Mouse (Mus musculus): ENCODE results near the gene Hmg20a. TPM values are rescaled to one million over a fixed set of nuclear protein-coding genes. Genes with fewer than 3 reads are reported as not detected.

Hmg20a gene
- polyA plus RNA-seq (2016; fragmentation: Nextera tagmentation; extraction: Ambion mirVana), result 61.3 and 61.7 TPM in 2 replicates

DNA sequence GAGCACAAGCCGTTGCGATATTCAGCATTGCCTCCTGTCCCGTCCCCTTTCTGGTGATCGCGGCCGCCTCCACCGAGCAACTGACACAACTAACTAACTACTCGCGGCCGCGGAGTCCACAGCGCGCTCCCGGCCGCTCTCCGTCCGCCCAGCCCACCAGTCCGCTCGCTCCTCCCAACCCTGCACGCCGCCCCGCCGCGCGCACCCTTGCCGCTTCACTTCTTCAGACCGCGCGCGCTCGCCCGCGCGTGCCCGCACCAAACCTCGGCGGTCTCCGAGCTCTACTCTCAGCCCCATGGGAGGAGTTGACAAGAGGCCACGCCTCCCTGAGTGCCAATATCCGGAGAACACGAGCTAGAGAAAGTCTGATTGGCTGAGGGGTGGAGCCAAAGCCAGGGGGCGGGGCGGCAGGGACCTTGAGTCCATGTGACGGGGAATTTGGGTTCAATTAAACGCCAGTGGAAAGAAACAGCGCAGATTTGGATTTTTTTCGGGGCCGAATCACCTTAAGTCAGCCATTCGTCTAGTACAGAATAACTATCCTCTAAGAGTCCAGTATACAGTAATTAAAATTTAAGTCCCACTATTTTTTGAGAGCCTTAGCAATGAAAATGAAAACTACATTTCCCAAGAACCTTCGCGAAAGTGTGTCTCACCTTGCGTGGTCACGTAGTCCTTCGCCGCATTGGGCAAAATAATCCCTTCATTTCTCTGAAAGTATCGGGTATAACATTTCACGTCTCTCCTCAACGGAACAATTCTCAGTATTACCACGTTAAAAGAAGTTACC is at the start of gene Hmg20a, which contains the start of gene Peak1:
Gene Hmg20a (plus strand): TSS at position 662 of the 790 bp plus-strand sequence.
Gene Peak1 (minus strand): TSS at position 120 of the 790 bp plus-strand sequence.
- H3K4me1 ChIP-seq, result peaks cover 38% of the 10 kb centered on the region
- peak within 1 kb of the TSS; percentile 94 for H3K27ac ChIP-seq (replicated peaks)
- no peaks in the 10 kb centered on the region for H3K36me3 ChIP-seq (replicated peaks)
- peak; percentile 100 for DNase-seq (ENCODE audit: low spot score)
- H3K27me3 ChIP-seq (replicated peaks; ENCODE audit: low read depth, poor library complexity, severe bottlenecking), result no peaks in the 10 kb centered on the region
- H3K4me3 ChIP-seq, result peak within 1 kb of the TSS; percentile 80
- no peaks in the 10 kb centered on the region for H3K9me3 ChIP-seq
- under 1% methylated on average over 59 of the region's 59 CpGs for WGBS

DNA sequence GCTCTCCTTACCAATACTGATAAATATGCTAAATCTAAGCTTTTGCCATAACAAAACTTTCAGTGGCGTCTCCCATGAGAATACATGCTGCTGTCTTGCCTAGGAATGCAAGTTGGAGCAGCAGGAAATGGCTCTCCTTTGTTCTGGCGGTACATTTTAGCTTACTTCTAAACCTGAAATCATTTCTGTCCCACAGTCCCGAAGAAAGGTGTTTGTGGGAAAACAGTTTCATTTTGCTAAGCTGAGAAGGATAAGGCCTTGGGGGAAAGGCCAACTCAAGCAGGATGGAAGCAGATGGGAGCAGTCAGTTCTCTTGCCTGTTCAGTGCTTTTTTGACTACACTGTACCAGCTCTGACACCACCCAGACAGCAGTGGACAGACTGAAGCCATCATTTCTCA is 49.6 kb upstream of the Hmg20a start:
- Histone ChIP-seq H3K36me3 (replicated peaks) (no peaks in the 10 kb centered on the region), H3K4me1 (peaks cover 6% of the 10 kb centered on the region; the same call in 1 of the 2 replicates), H3K27me3 (replicated peaks; ENCODE audit: low read depth, poor library complexity, severe bottlenecking) (no peaks in the 10 kb centered on the region), H3K9me3 (no peaks in the 10 kb centered on the region), H3K27ac (replicated peaks) (no peak overlapping the region), H3K4me3 (no peak overlapping the region)
- 56% methylated on average over 3 of the region's 3 CpGs for WGBS
- no peak for DNase-seq (ENCODE audit: low spot score)

DNA sequence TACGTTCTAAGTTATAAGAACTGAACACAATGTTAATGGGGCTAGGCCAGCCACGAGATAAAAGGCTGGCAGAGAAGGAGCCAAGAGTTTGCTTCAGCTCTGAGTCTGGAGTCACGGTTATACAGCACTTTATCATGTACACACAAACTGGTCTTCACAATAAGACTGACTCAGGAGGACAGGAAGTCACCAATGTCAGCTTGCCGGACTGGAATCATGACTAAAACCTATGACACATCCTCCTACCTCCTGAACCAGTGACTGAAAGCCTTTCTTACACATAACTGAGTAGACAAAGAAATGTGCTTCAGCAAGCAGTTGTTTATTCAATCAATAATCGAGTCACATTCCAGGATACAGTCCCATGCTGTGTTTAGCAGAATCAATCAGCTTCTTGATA is 47.7 kb upstream of the Hmg20a start:
- Histone ChIP-seq H3K36me3 (replicated peaks) (no peaks in the 10 kb centered on the region), H3K4me3 (no peak overlapping the region), H3K4me1 (peaks cover 6% of the 10 kb centered on the region; the same call in 1 of the 2 replicates), H3K27ac (replicated peaks) (no peak overlapping the region), H3K27me3 (replicated peaks; ENCODE audit: low read depth, poor library complexity, severe bottlenecking) (no peaks in the 10 kb centered on the region), H3K9me3 (0 out of 2 replicates have a peak, but pooled peaks cover 2% of the 10 kb centered on the region)
- 76% methylated on average over 5 of the region's 5 CpGs for WGBS
- DNase-seq (ENCODE audit: low spot score), result no peak

DNA sequence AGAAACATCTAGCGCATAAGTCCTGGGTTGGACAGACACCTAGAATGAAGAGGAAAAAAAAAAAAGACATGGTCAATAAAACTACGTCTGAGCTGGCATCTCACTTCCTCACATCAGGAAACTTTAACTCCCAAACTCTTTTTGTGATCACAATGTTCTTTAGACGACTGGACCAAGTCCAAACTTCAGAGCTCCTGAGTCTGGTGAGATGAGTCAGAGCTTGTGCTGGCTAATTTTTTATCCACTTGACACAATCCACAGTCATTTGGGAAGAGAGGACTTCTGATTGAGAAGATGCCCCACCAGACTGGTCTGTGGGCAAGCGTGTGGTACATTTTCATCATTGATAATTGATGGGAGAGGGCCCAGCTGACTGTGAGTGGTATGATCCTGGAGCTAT is 44.0 kb upstream of the Hmg20a start:
- 83% methylated on average over 4 of the region's 4 CpGs for WGBS
- no peak overlapping the region for H3K4me3 ChIP-seq

DNA sequence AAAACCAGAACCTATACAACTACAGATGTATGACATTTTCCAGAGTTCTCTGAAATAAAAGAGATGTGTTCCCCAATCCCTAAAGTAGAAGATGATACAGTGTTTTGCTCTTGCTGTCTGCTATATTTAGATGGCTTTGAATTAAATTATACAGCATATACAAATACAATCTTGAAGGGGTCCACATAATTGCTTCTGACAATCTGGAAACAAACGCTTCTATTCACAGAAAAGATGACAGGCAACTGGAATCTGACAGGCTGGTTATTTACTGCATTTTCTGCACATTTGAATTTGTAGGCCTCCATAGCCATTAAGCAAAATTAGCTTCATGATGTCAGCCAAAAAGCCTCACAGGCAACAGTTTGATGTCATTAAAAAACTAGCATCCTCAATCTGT is 35.6 kb upstream of the Hmg20a start:
- no peak for DNase-seq (ENCODE audit: low spot score)
- Histone ChIP-seq H3K36me3 (replicated peaks) (no peaks in the 10 kb centered on the region), H3K4me1 (no peaks in the 10 kb centered on the region), H3K9me3 (no peaks in the 10 kb centered on the region), H3K27me3 (replicated peaks; ENCODE audit: low read depth, poor library complexity, severe bottlenecking) (no peaks in the 10 kb centered on the region), H3K27ac (replicated peaks) (no peak overlapping the region), H3K4me3 (no peak overlapping the region)
- WGBS, result 90% methylated on average over 1 of the region's 1 CpGs

More for the DNA sequence above, 44.0 kb upstream of the Hmg20a start:
- Histone ChIP-seq H3K4me1 (no peaks in the 10 kb centered on the region), H3K9me3 (0 out of 2 replicates have a peak, but pooled peaks cover 2% of the 10 kb centered on the region), H3K36me3 (replicated peaks) (no peaks in the 10 kb centered on the region), H3K27me3 (replicated peaks; ENCODE audit: low read depth, poor library complexity, severe bottlenecking) (no peaks in the 10 kb centered on the region), H3K27ac (replicated peaks) (no peak overlapping the region)
- no peak for DNase-seq (ENCODE audit: low spot score)

DNA sequence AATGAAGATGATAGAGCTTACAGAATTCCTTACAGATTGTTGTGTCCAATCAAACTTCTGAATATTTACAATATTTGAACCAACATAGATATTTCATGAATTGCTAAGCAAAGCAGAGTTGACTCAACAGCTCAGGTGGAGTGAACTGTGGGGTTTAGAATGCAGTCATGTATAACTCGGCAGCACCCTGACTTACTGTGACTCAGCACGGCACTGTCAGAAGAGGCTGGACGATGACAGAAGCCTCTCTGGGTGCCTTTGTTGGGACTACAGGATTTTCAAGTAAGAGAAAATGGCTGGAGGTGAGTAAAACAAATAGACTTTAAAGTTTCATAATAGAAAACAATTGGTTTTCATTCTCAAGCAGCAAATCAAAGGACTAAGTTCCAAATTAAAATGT is 25.6 kb upstream of the Hmg20a start:
- no peaks in the 10 kb centered on the region for H3K9me3 ChIP-seq
- 82% methylated on average over 3 of the region's 3 CpGs for WGBS

DNA sequence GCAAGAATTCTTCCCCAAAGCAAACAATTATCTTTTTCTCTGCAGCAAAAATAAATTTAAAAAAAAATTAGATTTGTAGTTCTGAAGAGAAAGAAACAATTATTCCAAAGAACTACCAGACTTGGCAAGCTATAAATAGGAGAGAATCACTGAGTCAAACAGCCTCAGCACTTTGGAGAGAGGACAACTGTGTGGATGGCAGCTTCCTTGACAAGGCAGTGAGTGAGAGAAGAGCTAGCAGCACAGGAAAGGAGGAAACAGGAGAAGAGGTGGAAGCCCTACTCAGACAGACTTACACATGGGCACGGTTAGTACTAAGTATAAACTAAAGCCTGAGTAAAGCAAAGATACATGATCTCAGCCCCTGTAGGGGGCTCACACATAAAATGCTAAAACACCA is 22.1 kb upstream of the Hmg20a start:
- 49% methylated on average over 1 of the region's 1 CpGs for WGBS
- H3K36me3 ChIP-seq (replicated peaks), result no peaks in the 10 kb centered on the region
- no peak overlapping the region for H3K27ac ChIP-seq (replicated peaks)
- H3K27me3 ChIP-seq (replicated peaks; ENCODE audit: low read depth, poor library complexity, severe bottlenecking), result no peaks in the 10 kb centered on the region
- H3K4me3 ChIP-seq, result no peak overlapping the region
- DNase-seq (ENCODE audit: low spot score), result no peak
- H3K9me3 ChIP-seq, result no peaks in the 10 kb centered on the region
- 0 out of 2 replicates have a peak, but pooled peaks cover 3% of the 10 kb centered on the region for H3K4me1 ChIP-seq

More for the DNA sequence above, 25.6 kb upstream of the Hmg20a start:
- H3K27ac ChIP-seq (replicated peaks), result no peak overlapping the region
- H3K36me3 ChIP-seq (replicated peaks), result no peaks in the 10 kb centered on the region
- DNase-seq (ENCODE audit: low spot score), result no peak
- no peaks in the 10 kb centered on the region for H3K27me3 ChIP-seq (replicated peaks; ENCODE audit: low read depth, poor library complexity, severe bottlenecking)
- no peak overlapping the region for H3K4me3 ChIP-seq
- H3K4me1 ChIP-seq, result 0 out of 2 replicates have a peak, but pooled peaks cover 3% of the 10 kb centered on the region

DNA sequence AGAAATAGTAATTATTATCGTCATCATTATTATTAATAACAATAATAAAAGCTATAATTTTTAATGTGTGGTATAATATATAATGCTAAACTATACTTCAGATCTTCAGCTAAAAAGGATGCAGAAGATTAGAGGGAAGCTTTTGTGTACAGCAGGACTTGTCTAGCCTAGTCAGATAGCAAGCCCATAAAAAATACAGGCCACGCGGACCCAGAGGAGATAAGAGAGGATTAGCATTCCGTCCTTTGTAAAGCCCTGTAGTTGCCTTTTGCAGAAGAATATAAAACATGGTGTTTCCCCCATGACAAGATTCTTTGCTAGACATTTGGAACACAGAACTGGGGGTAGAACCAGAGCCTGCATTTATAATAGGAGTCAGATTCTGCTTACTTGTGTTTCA is 13.8 kb upstream of the Hmg20a start:
- Histone ChIP-seq H3K27ac (replicated peaks) (no peak overlapping the region), H3K27me3 (replicated peaks; ENCODE audit: low read depth, poor library complexity, severe bottlenecking) (no peaks in the 10 kb centered on the region), H3K4me3 (no peak overlapping the region), H3K9me3 (no peaks in the 10 kb centered on the region), H3K4me1 (no peaks in the 10 kb centered on the region), H3K36me3 (replicated peaks) (no peaks in the 10 kb centered on the region)
- DNase-seq (ENCODE audit: low spot score), result no peak
- WGBS, result 82% methylated on average over 4 of the region's 4 CpGs

DNA sequence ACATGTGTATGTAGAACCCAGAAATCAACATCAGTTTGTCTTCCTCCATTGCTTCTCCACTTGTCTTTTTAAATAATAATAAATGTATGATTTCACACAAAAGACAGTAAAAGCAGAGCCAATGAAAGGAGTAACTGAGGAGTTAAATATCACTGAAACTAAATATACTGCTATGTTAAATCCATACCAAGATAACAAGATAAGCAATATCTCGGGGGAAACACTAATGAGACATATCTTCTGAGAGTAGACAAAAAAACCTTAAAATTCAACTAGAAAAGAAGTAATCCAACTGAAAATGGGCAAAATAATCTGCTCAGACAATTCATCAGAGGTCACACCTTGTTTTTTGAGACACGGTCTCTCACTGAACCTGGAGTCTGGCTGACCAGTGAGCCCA is 8.5 kb upstream of the Hmg20a start:
- DNase-seq (ENCODE audit: low spot score), result no peak
- no peak overlapping the region for H3K4me3 ChIP-seq
- no peak overlapping the region for H3K27ac ChIP-seq (replicated peaks)
- no peaks in the 10 kb centered on the region for H3K4me1 ChIP-seq
- H3K36me3 ChIP-seq (replicated peaks), result no peaks in the 10 kb centered on the region
- no peaks in the 10 kb centered on the region for H3K27me3 ChIP-seq (replicated peaks; ENCODE audit: low read depth, poor library complexity, severe bottlenecking)
- whole genome bisulfite sequencing, result 94% methylated on average over 2 of the region's 2 CpGs
- no peaks in the 10 kb centered on the region for H3K9me3 ChIP-seq

DNA sequence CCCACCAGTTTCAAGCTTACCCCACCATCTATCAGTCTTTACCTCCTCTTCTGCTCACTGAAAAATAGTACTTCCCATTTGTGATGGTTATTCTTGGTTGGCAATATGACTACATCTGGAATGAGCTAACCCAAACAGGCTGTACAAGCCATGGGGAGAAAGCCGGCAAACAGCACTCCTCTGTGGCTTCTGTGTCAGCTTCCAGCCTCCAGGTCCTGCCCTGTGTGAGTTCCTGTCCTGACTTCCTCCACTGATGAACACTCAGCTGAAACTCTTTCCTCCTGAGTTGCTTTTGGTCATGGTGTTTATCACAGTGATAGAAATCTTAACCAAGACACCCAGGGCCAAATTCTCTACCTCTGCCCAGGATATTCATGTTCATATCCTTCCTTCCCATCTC is 5.7 kb upstream of the Hmg20a start:
- Histone ChIP-seq H3K27me3 (replicated peaks; ENCODE audit: low read depth, poor library complexity, severe bottlenecking) (no peaks in the 10 kb centered on the region), H3K9me3 (no peaks in the 10 kb centered on the region), H3K4me1 (peaks cover 18% of the 10 kb centered on the region), H3K27ac (replicated peaks) (no peak overlapping the region), H3K36me3 (replicated peaks) (no peaks in the 10 kb centered on the region), H3K4me3 (no peak overlapping the region)
- 78% methylated on average over 1 of the region's 1 CpGs for WGBS
- DNase-seq (ENCODE audit: low spot score), result no peak

DNA sequence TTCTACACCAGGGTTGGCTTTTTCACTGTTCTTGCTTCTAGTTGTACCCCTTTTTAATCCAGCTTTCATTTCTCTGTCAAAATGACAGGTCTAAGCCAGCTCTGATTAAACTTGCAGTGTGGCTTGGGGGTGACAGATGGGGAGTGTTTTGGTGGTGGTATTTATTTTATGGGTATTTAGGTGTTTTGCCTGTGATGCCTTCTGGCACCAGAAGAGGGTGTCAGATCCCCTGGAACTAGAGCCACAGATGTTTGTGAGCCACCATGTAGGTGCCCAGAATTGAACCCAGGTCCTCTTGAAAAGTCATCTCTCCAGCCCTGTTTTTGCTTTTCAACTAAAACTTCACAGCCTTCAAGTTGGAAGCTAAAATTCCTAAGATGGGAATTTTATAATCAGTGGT is 4.1 kb upstream of the Hmg20a start:
- H3K4me1 ChIP-seq, result peaks cover 20% of the 10 kb centered on the region
- no peak for DNase-seq (ENCODE audit: low spot score)
- no peak overlapping the region for H3K4me3 ChIP-seq
- H3K27me3 ChIP-seq (replicated peaks; ENCODE audit: low read depth, poor library complexity, severe bottlenecking), result no peaks in the 10 kb centered on the region
- H3K9me3 ChIP-seq, result no peaks in the 10 kb centered on the region
- H3K36me3 ChIP-seq (replicated peaks), result no peaks in the 10 kb centered on the region
- H3K27ac ChIP-seq (replicated peaks), result no peak overlapping the region

DNA sequence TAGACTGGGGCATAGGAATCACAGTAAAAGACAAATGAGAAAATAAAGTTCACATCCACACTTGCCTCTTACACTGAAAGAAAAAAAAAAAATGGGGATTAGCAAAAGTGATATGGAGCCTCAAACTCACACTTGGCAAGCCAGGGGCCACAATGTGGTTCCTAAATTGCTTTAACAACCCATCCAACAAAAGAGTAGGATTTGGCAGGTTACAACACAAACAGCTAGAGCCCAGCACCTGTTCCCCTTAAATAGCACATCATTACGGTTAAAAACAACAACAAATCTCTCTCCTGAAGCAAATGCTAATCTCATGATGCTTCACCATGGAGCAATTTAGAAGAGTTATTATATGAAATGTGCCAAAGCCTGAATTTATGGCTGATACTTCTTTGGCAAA is 3.0 kb upstream of the Hmg20a start:
- Histone ChIP-seq H3K9me3 (no peaks in the 10 kb centered on the region), H3K4me3 (no peak overlapping the region), H3K27ac (replicated peaks) (no peak overlapping the region), H3K27me3 (replicated peaks; ENCODE audit: low read depth, poor library complexity, severe bottlenecking) (no peaks in the 10 kb centered on the region), H3K4me1 (peaks cover 31% of the 10 kb centered on the region), H3K36me3 (replicated peaks) (no peaks in the 10 kb centered on the region)
- WGBS, result 87% methylated on average over 1 of the region's 1 CpGs
- no peak for DNase-seq (ENCODE audit: low spot score)

DNA sequence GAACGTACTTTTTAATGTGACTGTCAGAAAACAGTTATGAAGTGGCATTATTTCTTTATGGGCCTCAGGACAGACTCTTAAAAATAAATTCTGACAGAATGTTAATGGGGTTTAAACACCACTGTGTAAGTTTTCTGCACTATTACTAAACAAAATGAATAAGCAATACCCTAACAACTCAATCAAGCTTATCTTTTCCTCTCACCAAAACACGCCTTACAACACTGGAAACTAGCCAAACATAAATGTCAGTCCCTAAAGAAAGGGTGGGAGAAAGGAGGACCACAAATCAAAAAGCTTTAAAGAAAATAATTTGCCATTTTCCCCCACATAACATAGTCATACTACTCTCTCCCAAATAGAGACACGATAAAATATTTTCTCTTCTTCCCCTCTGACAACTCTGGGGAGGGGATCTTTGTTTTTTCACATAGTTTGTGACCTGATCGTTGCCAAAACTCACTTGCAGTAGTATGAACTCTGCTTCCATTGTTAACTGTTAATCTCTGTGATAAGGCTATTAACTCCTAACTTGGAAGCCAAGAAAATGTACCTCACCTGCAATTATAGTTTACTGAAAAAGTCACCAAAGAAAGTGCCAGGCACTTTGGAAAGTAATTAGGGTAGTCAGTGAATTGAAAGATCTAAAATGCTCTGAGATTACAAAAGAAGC is 2.3 kb upstream of the Hmg20a start:
- H3K27ac ChIP-seq (replicated peaks), result no peak overlapping the region

More for the DNA sequence above, 2.3 kb upstream of the Hmg20a start:
- no peak for DNase-seq (ENCODE audit: low spot score)
- no peaks in the 10 kb centered on the region for H3K27me3 ChIP-seq (replicated peaks; ENCODE audit: low read depth, poor library complexity, severe bottlenecking)
- H3K36me3 ChIP-seq (replicated peaks), result no peaks in the 10 kb centered on the region
- H3K9me3 ChIP-seq, result no peaks in the 10 kb centered on the region
- H3K4me1 ChIP-seq, result peaks cover 31% of the 10 kb centered on the region
- 81% methylated on average over 4 of the region's 4 CpGs for WGBS
- H3K4me3 ChIP-seq, result no peak overlapping the region

Data from embryonic facial prominence, embryonic 10.5 days (tissue).